Mouse (Mus musculus) thymus, adult 2 months (tissue): ENCODE data around the gene Nanos2. TPM values are rescaled to one million over a fixed set of nuclear protein-coding genes. Genes with fewer than 3 reads are reported as not detected.

Source experiments
- DNase-seq: peaks from one replicate; pipeline ENCODE4 v3.0.0; 2021
- H3K27ac ChIP-seq: fragments of 200-500 bp; 2 replicates; pipeline ENCODE4 v1.5.1; 2012; ENCODE audit warnings: low read length, control low read depth; ENCODE audit not compliant: control insufficient read depth, insufficient read depth
- H3K27me3 ChIP-seq: fragments of 200-500 bp; 2 replicates; pipeline ENCODE4 v1.6.1; 2012; ENCODE audit warnings: mild to moderate bottlenecking, low read length, moderate library complexity, mixed read lengths; ENCODE audit not compliant: control insufficient read depth, insufficient read depth
- H3K36me3 ChIP-seq: fragments of 200-500 bp; 2 replicates; pipeline ENCODE4 v1.6.1; 2012; ENCODE audit warnings: mild to moderate bottlenecking, low read length, moderate library complexity; ENCODE audit not compliant: control insufficient read depth, insufficient read depth
- H3K4me1 ChIP-seq: fragments of 200-500 bp; replicated peaks from 2 replicates; pipeline ENCODE4 v1.6.1; 2012; ENCODE audit warnings: low read length; ENCODE audit not compliant: control insufficient read depth, insufficient read depth
- H3K4me3 ChIP-seq: fragments of 200-500 bp; 2 replicates; pipeline ENCODE4 v1.5.1; 2012; ENCODE audit warnings: mild to moderate bottlenecking, low read length, control low read depth, moderate library complexity; ENCODE audit not compliant: control insufficient read depth, insufficient read depth
- CTCF ChIP-seq: fragments of 200-500 bp; IDR thresholded peaks from 2 replicates; pipeline ENCODE4 v1.5.1; 2012; ENCODE audit warnings: mild to moderate bottlenecking, control low read depth, low read length, moderate library complexity, borderline replicate concordance; ENCODE audit not compliant: control insufficient read depth, poor library complexity, insufficient read depth; ENCODE audit errors: extremely low read depth
- POLR2A ChIP-seq: fragments of 200-500 bp; IDR thresholded peaks from 2 replicates; pipeline ENCODE4 v1.6.1; 2012; ENCODE audit warnings: mild to moderate bottlenecking, low read length, control low read depth, moderate library complexity; ENCODE audit not compliant: control insufficient read depth, poor library complexity, insufficient read depth; ENCODE audit errors: extremely low read depth
- WGBS: fragments of 180-500 bp; shearing (Covaris S2); methylation state at CpG from one replicate; pipeline ENCODE4 v1.1.7; 2018; 5-methylcytosine and 5-hydroxymethylcytosine counted together
- polyA plus RNA-seq: library from polyadenylated mRNA; depleted of rRNA; stranded (reverse); fragments of >200 nt; gene quantifications from 2 replicates; pipeline ENCODE4 v1.2.3, GENCODE M21; 2012

The Nanos2 gene
- polyA plus RNA-seq, 1 experiment = 0.12 TPM

DNA sequence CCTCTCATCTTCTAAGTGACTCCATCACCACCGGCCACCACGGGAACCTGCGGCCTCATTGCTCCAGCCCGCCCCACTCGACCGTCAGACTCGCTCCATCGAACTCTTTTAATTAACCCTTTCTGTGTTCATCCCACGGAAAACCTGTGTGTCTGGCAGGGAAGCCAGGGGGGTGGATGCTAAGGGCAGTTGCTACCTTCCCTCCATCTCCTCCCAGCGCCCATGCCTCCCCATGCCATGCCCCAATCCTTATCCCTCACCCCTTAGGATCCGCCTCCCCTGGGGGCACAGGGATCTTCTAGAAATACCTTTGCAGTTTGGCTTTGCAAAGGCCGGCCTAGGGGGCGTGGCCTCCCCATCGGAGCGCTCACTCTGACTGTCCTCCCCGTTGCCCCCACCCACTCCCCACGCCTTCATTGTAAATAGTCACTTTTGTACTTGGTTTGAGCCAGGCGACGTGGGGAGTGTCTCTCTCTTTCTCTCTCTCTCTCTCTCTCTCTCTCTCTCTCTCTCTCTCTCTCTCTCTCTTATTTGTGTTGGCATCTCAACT, 23.8 kb upstream of the Nanos2 start:
- H3K27ac ChIP-seq = no peak overlapping the region
- H3K4me3 ChIP-seq = no peak overlapping the region
- H3K27me3 ChIP-seq = peaks cover 20% of the 10 kb centered on the region; the same call in 1 of the 2 replicates
- 7% methylated on average over 19 of the region's 19 CpGs for WGBS
- no peak for TF ChIP-seq CTCF
- TF ChIP-seq POLR2A = no peak
- no peaks in the 10 kb centered on the region for H3K4me1 ChIP-seq
- no peaks in the 10 kb centered on the region for H3K36me3 ChIP-seq
- no peak for DNase-seq

DNA sequence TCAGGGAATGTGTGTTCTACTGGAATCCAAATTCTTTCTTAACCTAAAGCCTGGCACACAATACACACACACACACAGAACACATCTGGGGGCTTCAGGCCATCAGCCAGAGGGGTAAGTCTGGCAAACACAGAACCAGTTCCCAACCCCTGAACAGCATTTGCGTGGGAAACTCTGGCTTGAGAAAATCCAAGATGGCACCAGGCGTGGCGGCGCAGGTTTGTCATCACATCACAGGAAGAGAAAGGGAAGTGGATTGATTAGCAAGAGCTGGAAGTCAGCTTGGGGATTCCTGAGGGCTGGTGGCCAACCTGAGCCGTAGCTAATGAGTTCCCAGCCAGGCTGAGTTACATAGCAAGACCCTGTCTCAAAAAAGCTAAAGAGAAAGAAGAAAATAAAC, 21.9 kb upstream of the Nanos2 start:
- Histone ChIP-seq H3K27ac (no peak overlapping the region), H3K27me3 (peaks cover 13% of the 10 kb centered on the region; the same call in 1 of the 2 replicates), H3K4me1 (no peaks in the 10 kb centered on the region), H3K36me3 (no peaks in the 10 kb centered on the region), H3K4me3 (no peak overlapping the region)
- TF ChIP-seq CTCF = no peak
- no peak for TF ChIP-seq POLR2A
- no peak for DNase-seq
- 86% methylated on average over 5 of the region's 5 CpGs for WGBS

DNA sequence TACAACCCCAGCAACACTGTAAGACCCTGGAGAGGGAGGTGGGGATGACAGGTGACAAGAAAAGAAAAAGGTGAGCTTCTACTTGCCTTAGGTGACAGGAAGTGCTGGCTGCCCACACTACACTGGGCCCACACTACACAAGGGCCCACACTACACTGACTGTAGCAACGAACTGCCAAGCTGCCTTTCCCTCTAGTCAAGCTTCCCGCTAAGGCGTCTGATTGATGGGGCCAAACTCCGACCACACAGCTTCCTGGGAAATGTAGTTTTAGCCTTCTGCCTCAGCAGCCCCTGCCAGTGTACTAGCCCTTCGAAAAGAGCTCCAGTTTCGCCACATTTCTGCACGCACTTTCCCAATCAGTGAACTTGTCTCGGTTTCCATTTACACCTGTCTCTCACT, 19.6 kb upstream of the Nanos2 start:
- no peak overlapping the region for H3K4me3 ChIP-seq
- no peak overlapping the region for H3K27ac ChIP-seq
- no peaks in the 10 kb centered on the region for H3K36me3 ChIP-seq
- H3K4me1 ChIP-seq = no peaks in the 10 kb centered on the region
- TF ChIP-seq CTCF (no peak), POLR2A (no peak)
- H3K27me3 ChIP-seq = peaks cover 9% of the 10 kb centered on the region; the same call in 1 of the 2 replicates
- no peak for DNase-seq
- WGBS = 24% methylated on average over 8 of the region's 8 CpGs

DNA sequence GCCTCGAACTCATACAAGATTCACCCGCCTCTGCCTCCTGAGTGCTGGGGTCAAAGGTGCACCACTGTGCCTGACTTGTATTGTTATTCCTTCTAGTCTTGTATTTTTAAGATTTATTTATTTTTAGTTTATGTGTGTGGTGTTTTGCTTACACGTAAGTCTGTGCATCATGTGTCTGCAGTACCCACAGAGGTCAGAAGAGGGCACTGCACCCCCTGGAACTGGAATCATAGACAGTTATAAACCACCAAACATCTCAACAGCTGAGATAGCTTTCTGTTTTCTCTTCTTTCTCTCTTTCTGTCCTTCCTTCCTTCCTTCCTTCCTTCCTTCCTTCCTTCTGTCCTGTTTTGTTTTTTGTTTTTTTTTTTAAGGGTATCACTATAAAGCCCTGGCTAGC, 16.2 kb upstream of the Nanos2 start:
- TF ChIP-seq POLR2A = no peak
- no peak for TF ChIP-seq CTCF
- 96% methylated on average over 3 of the region's 3 CpGs for whole genome bisulfite sequencing
- H3K4me3 ChIP-seq = no peak overlapping the region
- H3K36me3 ChIP-seq = no peaks in the 10 kb centered on the region
- DNase-seq = no peak
- no peak overlapping the region for H3K27ac ChIP-seq
- H3K4me1 ChIP-seq = no peaks in the 10 kb centered on the region
- no peaks in the 10 kb centered on the region for H3K27me3 ChIP-seq

DNA sequence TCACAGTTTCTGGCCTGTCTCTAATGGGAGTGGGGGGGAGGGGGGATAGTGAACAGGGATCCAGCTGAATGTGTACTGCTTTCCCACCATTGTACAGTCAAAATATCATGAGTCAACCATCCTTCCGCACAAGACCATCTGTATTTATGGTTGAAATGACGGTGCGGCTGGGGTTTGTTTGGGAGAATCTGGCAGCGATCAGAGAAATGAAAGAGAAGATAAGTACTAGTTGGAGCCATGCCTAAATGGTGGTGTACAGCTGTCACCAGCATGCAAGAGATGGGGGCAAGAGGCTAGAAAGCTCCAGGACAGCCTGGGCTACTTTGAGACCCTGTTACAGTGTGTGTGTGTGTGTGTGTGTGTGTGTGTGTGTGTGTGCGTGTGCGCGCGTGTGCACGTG, 8.8 kb upstream of the Nanos2 start:
- H3K36me3 ChIP-seq = no peaks in the 10 kb centered on the region
- no peak overlapping the region for H3K27ac ChIP-seq
- H3K27me3 ChIP-seq = no peaks in the 10 kb centered on the region
- TF ChIP-seq POLR2A (no peak), CTCF (no peak)
- 95% methylated on average over 9 of the region's 9 CpGs for WGBS
- no peak overlapping the region for H3K4me3 ChIP-seq
- no peak for DNase-seq
- H3K4me1 ChIP-seq = no peaks in the 10 kb centered on the region

DNA sequence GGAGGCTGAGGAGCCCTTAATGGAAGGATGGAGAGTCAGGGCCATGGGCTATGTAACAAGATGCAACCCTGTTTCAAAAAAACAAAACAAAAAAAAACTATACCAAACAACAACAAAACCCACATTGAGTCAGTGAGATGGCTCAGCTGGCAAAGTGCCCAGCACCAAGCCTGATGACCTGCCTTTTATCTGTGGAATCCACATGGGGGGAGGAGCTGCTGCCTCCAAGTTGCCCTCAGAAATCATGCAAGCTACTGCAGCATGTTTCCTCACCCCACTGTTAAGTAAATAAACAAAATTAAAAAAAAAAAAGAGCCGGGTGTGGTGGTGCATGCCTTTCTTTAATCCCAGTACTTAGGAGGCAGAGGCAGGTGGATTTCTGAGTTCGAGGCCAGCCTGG, 697 bp upstream of the Nanos2 start:
- Histone ChIP-seq H3K4me1 (peaks cover 8% of the 10 kb centered on the region), H3K27me3 (no peaks in the 10 kb centered on the region; the same call in 1 of the 2 replicates), H3K27ac (no peak overlapping the region), H3K36me3 (no peaks in the 10 kb centered on the region), H3K4me3 (no peak overlapping the region)
- TF ChIP-seq POLR2A (no peak), CTCF (no peak)
- 83% methylated on average over 2 of the region's 2 CpGs for WGBS
- DNase-seq = no peak

DNA sequence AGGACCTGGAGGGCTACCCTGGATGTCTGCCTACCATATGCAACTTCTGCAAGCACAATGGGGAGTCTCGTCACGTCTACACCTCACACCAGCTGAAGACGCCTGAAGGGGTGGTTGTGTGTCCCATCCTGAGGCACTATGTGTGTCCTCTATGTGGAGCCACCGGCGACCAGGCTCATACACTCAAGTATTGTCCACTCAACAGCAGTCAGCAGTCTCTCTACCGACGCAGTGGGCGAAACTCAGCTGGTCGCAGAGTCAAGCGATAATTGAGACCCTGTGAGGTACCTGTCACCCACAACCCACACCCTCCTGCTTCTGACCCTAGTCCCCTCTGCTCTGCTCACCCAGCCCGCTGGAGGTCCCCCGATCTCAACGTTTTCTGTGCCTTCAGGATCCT, 547 bp downstream of the Nanos2 start:
- no peak overlapping the region for H3K4me3 ChIP-seq
- H3K36me3 ChIP-seq = no peaks in the 10 kb centered on the region

More for the DNA sequence above, 547 bp downstream of the Nanos2 start:
- no peak for DNase-seq
- TF ChIP-seq CTCF = no peak
- TF ChIP-seq POLR2A = no peak
- WGBS = 82% methylated on average over 13 of the region's 13 CpGs
- Histone ChIP-seq H3K27me3 (peaks cover 8% of the 10 kb centered on the region; the same call in 1 of the 2 replicates), H3K4me1 (peaks cover 20% of the 10 kb centered on the region), H3K27ac (no peak overlapping the region)
